Mouse (Mus musculus) hindbrain, embryonic 12.5 days (tissue): ENCODE measurements around the gene Sart1. TPM values are rescaled to one million over a fixed set of nuclear protein-coding genes. Genes with fewer than 3 reads are reported as not detected.
A peak's percentile ranks its signal among the peaks of the same experiment; 100 is the strongest.

Source experiments
- ATAC-seq: fragments of 200-750 bp; cut with Nextera tagmentation; 2 replicates; pipeline ENCODE4 v1.8.0; 2017; ENCODE audit warnings: moderate TSS enrichment; ENCODE audit not compliant: low FRiP score
- H3K27ac ChIP-seq: fragments of 300-500 bp; sonication (generic); 2 replicates; pipeline ENCODE4 v1.5.1; 2016; ENCODE audit warnings: mild to moderate bottlenecking
- H3K27me3 ChIP-seq: fragments of 300-500 bp; sonication (generic); 2 replicates; pipeline ENCODE4 v1.6.1; 2016; ENCODE audit warnings: mild to moderate bottlenecking
- H3K36me3 ChIP-seq: fragments of 300-500 bp; sonication (generic); 2 replicates; pipeline ENCODE4 v1.6.1; 2016; ENCODE audit warnings: mild to moderate bottlenecking
- H3K4me1 ChIP-seq: fragments of 300-500 bp; sonication (generic); 2 replicates; pipeline ENCODE4 v1.6.1; 2016
- H3K4me2 ChIP-seq: fragments of 300-500 bp; sonication (generic); replicated peaks from 2 replicates; pipeline ENCODE4 v1.6.1; 2016; ENCODE audit warnings: mild to moderate bottlenecking
- H3K4me3 ChIP-seq: fragments of 300-500 bp; sonication (generic); 2 replicates; pipeline ENCODE4 v1.5.1; 2016; ENCODE audit warnings: mild to moderate bottlenecking
- H3K9ac ChIP-seq: fragments of 300-500 bp; sonication (generic); 2 replicates; pipeline ENCODE4 v1.6.1; 2016; ENCODE audit warnings: mild to moderate bottlenecking, moderate library complexity
- H3K9me3 ChIP-seq: fragments of 300-500 bp; sonication (generic); replicated peaks from 2 replicates; pipeline ENCODE4 v1.6.1; 2016; ENCODE audit warnings: mild to moderate bottlenecking
- WGBS: fragments of 180-500 bp; shearing (Covaris S2); methylation state at CpG from one replicate; pipeline ENCODE4 v1.1.7; 2016; 5-methylcytosine and 5-hydroxymethylcytosine counted together
- polyA plus RNA-seq: library from polyadenylated mRNA; unstranded; fragments of >200 nt; fragmentation: Nextera tagmentation; extraction: Ambion mirVana; gene quantifications from 2 replicates; pipeline ENCODE4 v1.2.1, GENCODE M21; 2016

The Sart1 gene
- polyA plus RNA-seq, result 106 and 111 TPM in 2 replicates

- WGBS, result 2% methylated on average over 43 of the region's 43 CpGs
- no peaks in the 10 kb centered on the region for H3K27me3 ChIP-seq
- peaks cover 31% of the 10 kb centered on the region for H3K4me1 ChIP-seq
- H3K4me2 ChIP-seq, result peak within 1 kb of the TSS; percentile 97
- peaks cover 13% of the 10 kb centered on the region for H3K36me3 ChIP-seq
- peak within 1 kb of the TSS; percentile 98 for H3K9ac ChIP-seq
- no peaks in the 10 kb centered on the region for H3K9me3 ChIP-seq
- ATAC-seq, result peak; percentile 95
- H3K4me3 ChIP-seq, result peak within 1 kb of the TSS; percentile 100
- peak within 1 kb of the TSS; percentile 89 for H3K27ac ChIP-seq
Measured at GRCm38 (mm10) chr19:5388588-5389242, at the start of gene Sart1. Gene Sart1 (minus strand): TSS chr19:5388703.

DNA sequence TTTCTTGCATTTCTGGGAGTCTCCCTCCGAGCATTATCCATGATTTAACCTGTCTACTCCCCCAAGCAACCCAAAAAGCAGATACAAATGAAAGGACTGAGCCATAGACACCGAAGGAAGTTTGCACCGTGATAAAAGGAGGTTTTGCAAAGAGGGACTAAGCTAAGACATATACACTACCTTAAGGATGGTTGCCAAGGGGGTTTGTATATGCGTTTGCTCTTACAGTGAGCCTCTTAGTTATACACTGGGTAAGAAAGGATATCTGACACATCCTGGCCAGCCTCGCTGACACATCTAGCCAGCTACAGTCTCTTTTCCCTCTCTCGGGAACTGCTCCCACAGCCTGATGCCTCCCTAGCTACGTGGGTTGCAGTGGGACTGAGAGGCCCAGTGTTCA, 45.4 kb upstream of the Sart1 start:
- H3K9ac ChIP-seq, result 0 out of 2 replicates have a peak overlapping the region, but pooled peaks have one; percentile 49
- H3K27ac ChIP-seq, result no peak overlapping the region
- peaks cover 17% of the 10 kb centered on the region for H3K4me1 ChIP-seq
- peak overlapping the region; percentile 15; the same call in 1 of the 2 replicates for H3K4me3 ChIP-seq
- H3K9me3 ChIP-seq, result no peaks in the 10 kb centered on the region
- peaks cover 5% of the 10 kb centered on the region; the same call in 1 of the 2 replicates for H3K27me3 ChIP-seq
- 0 out of 2 replicates have a peak, but pooled peaks cover 4% of the 10 kb centered on the region for H3K36me3 ChIP-seq
- peak overlapping the region; percentile 49 for H3K4me2 ChIP-seq
- WGBS, result 64% methylated on average over 7 of the region's 7 CpGs
- no peak for ATAC-seq

- peak overlapping the region; percentile 15; the same call in 1 of the 2 replicates for H3K4me3 ChIP-seq
- peak overlapping the region; percentile 49; the same call in 1 of the 2 replicates for H3K9ac ChIP-seq
- ATAC-seq, result no peak; the same call in 1 of the 2 replicates
- H3K36me3 ChIP-seq, result 0 out of 2 replicates have a peak, but pooled peaks cover 4% of the 10 kb centered on the region
- peak overlapping the region; percentile 45; the same call in 1 of the 2 replicates for H3K27ac ChIP-seq
- H3K27me3 ChIP-seq, result peaks cover 5% of the 10 kb centered on the region; the same call in 1 of the 2 replicates
- peak overlapping the region; percentile 49 for H3K4me2 ChIP-seq
- 12% methylated on average over 16 of the region's 16 CpGs for WGBS
- peaks cover 17% of the 10 kb centered on the region for H3K4me1 ChIP-seq
- H3K9me3 ChIP-seq, result no peaks in the 10 kb centered on the region
Measured at GRCm38 (mm10) chr19:5432992-5433852, 44.7 kb upstream of the Sart1 start.

GRCm38 (mm10) chr19:5431911-5432464, 43.5 kb upstream of the Sart1 start:
- 82% methylated on average over 4 of the region's 4 CpGs for WGBS
- peaks cover 7% of the 10 kb centered on the region for H3K36me3 ChIP-seq
- H3K9ac ChIP-seq, result no peak overlapping the region
- no peak overlapping the region for H3K4me2 ChIP-seq
- no peak for ATAC-seq
- peaks cover 20% of the 10 kb centered on the region for H3K4me1 ChIP-seq
- no peak overlapping the region for H3K27ac ChIP-seq
- H3K27me3 ChIP-seq, result peaks cover 5% of the 10 kb centered on the region; the same call in 1 of the 2 replicates
- H3K4me3 ChIP-seq, result no peak overlapping the region
- H3K9me3 ChIP-seq, result no peaks in the 10 kb centered on the region

DNA sequence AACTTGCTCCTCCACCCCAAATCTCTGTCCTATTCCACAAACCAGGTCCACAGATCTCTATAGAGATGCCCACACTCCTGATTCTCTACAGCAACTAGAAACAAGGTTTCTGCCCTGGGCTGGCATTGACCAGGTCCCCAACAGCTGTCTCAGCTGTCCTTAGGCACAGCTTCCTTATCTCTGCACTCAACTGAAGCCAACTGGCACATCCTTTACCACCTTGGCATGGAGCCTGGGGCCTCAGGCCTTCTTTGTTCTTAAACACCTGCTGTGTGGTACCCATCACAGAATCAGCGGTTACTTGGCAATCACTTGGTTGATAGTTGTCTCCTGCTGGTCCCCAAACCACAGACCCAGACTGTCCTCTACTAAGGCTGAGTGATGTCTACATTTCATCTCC, 41.9 kb upstream of the Sart1 start:
- Histone ChIP-seq H3K9me3 (no peaks in the 10 kb centered on the region), H3K4me1 (peaks cover 34% of the 10 kb centered on the region), H3K27me3 (peaks cover 5% of the 10 kb centered on the region; the same call in 1 of the 2 replicates), H3K4me3 (no peak overlapping the region), H3K4me2 (no peak overlapping the region), H3K9ac (no peak overlapping the region), H3K27ac (no peak overlapping the region), H3K36me3 (peaks cover 19% of the 10 kb centered on the region)
- 92% methylated on average over 1 of the region's 1 CpGs for WGBS
- ATAC-seq, result no peak

- Histone ChIP-seq H3K27ac (no peak overlapping the region), H3K4me2 (no peak overlapping the region), H3K4me3 (no peak overlapping the region), H3K27me3 (peaks cover 5% of the 10 kb centered on the region; the same call in 1 of the 2 replicates), H3K9ac (no peak overlapping the region), H3K36me3 (peaks cover 19% of the 10 kb centered on the region), H3K9me3 (no peaks in the 10 kb centered on the region), H3K4me1 (peaks cover 34% of the 10 kb centered on the region)
- 71% methylated on average over 8 of the region's 8 CpGs for whole genome bisulfite sequencing
- ATAC-seq, result no peak
Measured at GRCm38 (mm10) chr19:5429806-5430205, 41.3 kb upstream of the Sart1 start.

DNA sequence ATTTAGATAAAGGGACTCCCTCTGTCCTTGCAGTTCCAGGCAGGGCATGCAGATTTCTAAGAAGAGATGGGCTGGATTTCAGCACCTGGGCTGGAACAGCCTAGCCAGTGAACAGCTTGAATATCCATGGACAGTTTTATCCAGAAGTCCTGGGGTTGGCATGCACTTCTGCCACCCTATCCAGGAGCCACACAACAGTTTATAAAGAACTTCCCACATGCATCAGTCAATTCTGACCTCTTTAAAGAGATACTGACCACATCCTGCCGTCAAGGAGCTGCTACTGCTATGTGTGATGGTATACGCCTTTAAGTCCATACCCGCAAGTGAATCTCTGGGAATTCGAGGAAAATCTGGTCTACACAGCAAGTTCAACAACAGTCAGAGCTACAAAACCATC, 40.7 kb upstream of the Sart1 start:
- H3K27me3 ChIP-seq, result peaks cover 3% of the 10 kb centered on the region; the same call in 1 of the 2 replicates
- no peak overlapping the region for H3K4me3 ChIP-seq
- peaks cover 19% of the 10 kb centered on the region for H3K36me3 ChIP-seq
- WGBS, result 92% methylated on average over 4 of the region's 4 CpGs
- H3K4me1 ChIP-seq, result peaks cover 33% of the 10 kb centered on the region
- no peak overlapping the region for H3K27ac ChIP-seq
- ATAC-seq, result no peak
- no peak overlapping the region for H3K4me2 ChIP-seq
- H3K9me3 ChIP-seq, result no peaks in the 10 kb centered on the region
- no peak overlapping the region for H3K9ac ChIP-seq

- no peak overlapping the region for H3K4me3 ChIP-seq
- H3K4me2 ChIP-seq, result no peak overlapping the region
- no peaks in the 10 kb centered on the region for H3K9me3 ChIP-seq
- 89% methylated on average over 2 of the region's 2 CpGs for WGBS
- H3K36me3 ChIP-seq, result peaks cover 19% of the 10 kb centered on the region
- H3K27me3 ChIP-seq, result no peaks in the 10 kb centered on the region
- no peak overlapping the region for H3K9ac ChIP-seq
- ATAC-seq, result no peak
- peaks cover 32% of the 10 kb centered on the region for H3K4me1 ChIP-seq
- no peak overlapping the region for H3K27ac ChIP-seq
Measured at GRCm38 (mm10) chr19:5428083-5428482, 39.6 kb upstream of the Sart1 start.

DNA sequence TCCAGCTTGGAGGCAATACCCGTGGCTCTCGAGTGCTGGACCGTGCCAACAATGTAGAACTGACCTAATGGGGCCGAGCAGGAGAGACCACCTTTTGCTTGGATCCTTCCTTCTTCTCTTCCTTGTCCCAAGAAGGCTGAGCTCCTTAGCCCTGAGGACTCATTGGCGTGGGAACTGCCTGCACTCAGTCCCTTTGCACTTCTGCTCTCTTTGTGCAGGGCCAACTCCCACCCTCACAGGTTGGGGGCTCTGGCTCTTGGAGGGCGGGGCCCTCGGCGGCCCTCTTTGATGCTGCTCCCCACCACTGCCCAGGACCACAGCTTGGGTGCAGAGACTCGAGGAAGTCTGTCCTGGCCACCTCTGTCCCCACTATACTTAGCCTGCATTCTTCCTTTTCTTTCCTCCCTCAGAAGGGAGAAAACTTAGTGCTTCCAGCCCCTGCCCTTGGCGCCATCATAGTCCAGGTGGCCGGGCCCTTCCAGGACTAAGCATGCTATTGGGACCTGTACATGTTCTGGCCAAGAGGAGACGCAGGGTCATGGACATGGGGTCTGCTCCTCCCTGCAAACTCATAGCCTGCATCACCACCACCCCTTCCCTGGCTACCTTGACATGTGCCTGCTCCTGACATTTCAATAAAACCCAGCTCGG, 38.3 kb upstream of the Sart1 start:
- Histone ChIP-seq H3K4me2 (peak overlapping the region; percentile 81), H3K4me1 (peaks cover 36% of the 10 kb centered on the region), H3K27me3 (no peaks in the 10 kb centered on the region), H3K36me3 (peaks cover 30% of the 10 kb centered on the region), H3K9ac (peak overlapping the region; percentile 90), H3K4me3 (0 out of 2 replicates have a peak overlapping the region, but pooled peaks have one; percentile 77), H3K27ac (no peak overlapping the region), H3K9me3 (no peaks in the 10 kb centered on the region)
- no peak for ATAC-seq
- 92% methylated on average over 13 of the region's 13 CpGs for WGBS

- Histone ChIP-seq H3K4me1 (peaks cover 36% of the 10 kb centered on the region), H3K9ac (peak overlapping the region; percentile 90), H3K27me3 (no peaks in the 10 kb centered on the region), H3K4me2 (peak overlapping the region; percentile 81), H3K4me3 (peak overlapping the region; percentile 77), H3K27ac (peak overlapping the region; percentile 94), H3K36me3 (peaks cover 37% of the 10 kb centered on the region), H3K9me3 (no peaks in the 10 kb centered on the region)
- whole genome bisulfite sequencing, result 89% methylated on average over 18 of the region's 18 CpGs
- no peak for ATAC-seq
Measured at GRCm38 (mm10) chr19:5425906-5426565, 37.5 kb upstream of the Sart1 start.
